Mouse (Mus musculus) hindbrain, embryonic 16.5 days (tissue): ENCODE measurements around the gene Tmem8b. TPM values are rescaled to one million over a fixed set of nuclear protein-coding genes. Genes with fewer than 3 reads are reported as not detected.

Experiments
- ATAC-seq: fragments of 200-750 bp; cut with Nextera tagmentation; 2 replicates; pipeline ENCODE4 v1.8.0; 2017; ENCODE audit warnings: moderate TSS enrichment, moderate library complexity
- H3K27ac ChIP-seq: fragments of 300-500 bp; sonication (generic); 2 replicates; pipeline ENCODE4 v1.5.1; 2014; ENCODE audit warnings: low read depth, mild to moderate bottlenecking, control low read depth, low read length, moderate library complexity
- H3K27me3 ChIP-seq: fragments of 300-500 bp; sonication (generic); replicated peaks from 2 replicates; pipeline ENCODE4 v1.6.1; 2014; ENCODE audit warnings: low read length; ENCODE audit not compliant: control insufficient read depth, insufficient read depth
- H3K36me3 ChIP-seq: fragments of 300-500 bp; sonication (generic); 2 replicates; pipeline ENCODE4 v1.6.1; 2014; ENCODE audit warnings: mild to moderate bottlenecking, low read length, moderate library complexity, mixed read lengths; ENCODE audit not compliant: control insufficient read depth, insufficient read depth
- H3K4me1 ChIP-seq: fragments of 300-500 bp; sonication (generic); 2 replicates; pipeline ENCODE4 v1.6.1; 2014; ENCODE audit warnings: low read depth, low read length; ENCODE audit not compliant: control insufficient read depth, insufficient read depth
- H3K4me2 ChIP-seq: fragments of 300-500 bp; sonication (generic); 2 replicates; pipeline ENCODE4 v1.6.1; 2014; ENCODE audit warnings: mild to moderate bottlenecking, low read length, control low read depth, moderate library complexity
- H3K4me3 ChIP-seq: fragments of 300-500 bp; sonication (generic); 2 replicates; pipeline ENCODE4 v1.5.1; 2014; ENCODE audit warnings: mild to moderate bottlenecking, low read length, control low read depth, moderate library complexity
- H3K9ac ChIP-seq: fragments of 300-500 bp; sonication (generic); 2 replicates; pipeline ENCODE4 v1.6.1; 2014; ENCODE audit warnings: low read depth, mild to moderate bottlenecking, control low read depth, low read length, moderate library complexity
- H3K9me3 ChIP-seq: fragments of 300-500 bp; sonication (generic); 2 replicates; pipeline ENCODE4 v1.6.1; 2014; ENCODE audit warnings: mild to moderate bottlenecking, low read length, moderate library complexity; ENCODE audit not compliant: control insufficient read depth
- WGBS: fragments of 180-500 bp; shearing (Covaris S2); extraction: QIAGEN DNeasy Blood & Tissue Kit; methylation state at CpG from one replicate; pipeline ENCODE4 v1.1.7; 2014; 5-methylcytosine and 5-hydroxymethylcytosine counted together
- polyA plus RNA-seq: library from polyadenylated mRNA; unstranded; fragments of >200 nt; fragmentation: Nextera tagmentation; extraction: Ambion mirVana; gene quantifications from 2 replicates; pipeline ENCODE4 v1.2.1, GENCODE M21; 2015

Tmem8b gene
- polyA plus RNA-seq, 1 experiment from 2014 or later: 12.0 TPM

DNA sequence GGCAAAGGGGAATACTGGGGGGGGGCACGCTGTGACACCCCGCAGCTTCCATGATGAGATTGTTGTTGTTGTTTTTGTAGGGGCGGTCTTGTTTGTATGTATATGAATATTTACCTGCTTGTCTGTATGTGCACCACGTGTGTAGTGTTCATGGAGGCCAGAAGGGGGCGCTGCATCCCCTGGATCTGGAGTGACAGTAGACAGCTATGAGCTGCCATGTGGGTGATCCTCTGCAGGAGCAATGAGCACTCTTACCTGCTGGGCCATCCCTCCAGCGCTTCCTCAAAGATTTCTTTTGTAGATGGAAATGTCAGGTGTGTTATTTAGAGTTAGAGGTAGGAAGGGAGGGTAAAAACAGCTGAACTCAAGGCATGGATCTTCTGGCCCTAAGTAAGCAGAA lies 34.7 kb downstream of the Tmem8b start:
- H3K4me2 ChIP-seq: no peak overlapping the region
- no peaks in the 10 kb centered on the region; the same call in 1 of the 2 replicates for H3K27me3 ChIP-seq
- H3K9me3 ChIP-seq: no peaks in the 10 kb centered on the region
- WGBS: 86% methylated on average over 6 of the region's 6 CpGs
- H3K36me3 ChIP-seq: no peaks in the 10 kb centered on the region
- no peak overlapping the region for H3K4me3 ChIP-seq
- ATAC-seq: no peak
- no peak overlapping the region for H3K9ac ChIP-seq
- H3K4me1 ChIP-seq: no peaks in the 10 kb centered on the region
- no peak overlapping the region for H3K27ac ChIP-seq

DNA sequence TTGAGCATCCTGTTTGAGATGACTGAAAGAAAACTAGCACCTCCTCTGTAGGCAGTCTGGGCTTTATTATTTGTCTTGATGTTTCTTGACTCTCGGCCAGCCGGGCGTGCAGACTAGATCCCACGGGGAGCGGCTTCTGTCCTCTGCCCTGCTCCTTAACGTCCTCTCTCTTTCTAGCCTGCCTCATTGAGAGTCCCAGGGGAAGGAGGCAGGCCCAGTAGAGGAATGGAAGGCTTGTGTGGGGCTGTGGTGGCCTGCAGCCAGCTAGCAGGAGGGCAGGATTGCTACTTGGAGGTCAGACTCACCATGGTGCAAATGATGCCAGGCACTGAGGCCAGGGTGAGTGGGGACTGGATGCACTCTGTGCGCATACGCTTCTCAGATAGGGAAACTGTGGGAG lies 35.1 kb downstream of the Tmem8b start:
- Histone ChIP-seq H3K27ac (no peak overlapping the region), H3K4me1 (no peaks in the 10 kb centered on the region), H3K4me3 (no peak overlapping the region), H3K36me3 (no peaks in the 10 kb centered on the region), H3K9ac (no peak overlapping the region), H3K9me3 (no peaks in the 10 kb centered on the region), H3K27me3 (no peaks in the 10 kb centered on the region; the same call in 1 of the 2 replicates), H3K4me2 (no peak overlapping the region)
- WGBS: 58% methylated on average over 8 of the region's 8 CpGs
- ATAC-seq: no peak

DNA sequence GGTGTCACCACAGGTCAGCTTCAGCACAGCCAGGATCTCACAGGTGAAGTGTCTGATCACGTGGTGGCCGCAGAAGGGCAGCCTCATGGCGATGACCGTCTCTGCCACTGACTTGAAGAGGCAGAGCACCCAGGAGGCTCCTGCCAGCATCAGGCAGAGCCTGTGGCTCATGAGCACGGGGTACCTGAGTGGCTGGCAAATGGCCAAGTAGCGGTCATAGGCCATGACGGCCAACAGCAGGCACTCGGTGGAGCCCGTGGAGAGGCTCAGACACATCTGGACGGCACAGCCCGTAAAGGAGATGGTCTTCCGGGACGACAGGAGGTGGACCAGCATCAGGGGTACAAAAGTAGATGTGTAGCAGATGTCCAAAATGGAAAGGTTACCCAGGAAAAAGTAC lies 37.2 kb downstream of the Tmem8b start:
- Histone ChIP-seq H3K9me3 (no peaks in the 10 kb centered on the region), H3K36me3 (no peaks in the 10 kb centered on the region)

DNA sequence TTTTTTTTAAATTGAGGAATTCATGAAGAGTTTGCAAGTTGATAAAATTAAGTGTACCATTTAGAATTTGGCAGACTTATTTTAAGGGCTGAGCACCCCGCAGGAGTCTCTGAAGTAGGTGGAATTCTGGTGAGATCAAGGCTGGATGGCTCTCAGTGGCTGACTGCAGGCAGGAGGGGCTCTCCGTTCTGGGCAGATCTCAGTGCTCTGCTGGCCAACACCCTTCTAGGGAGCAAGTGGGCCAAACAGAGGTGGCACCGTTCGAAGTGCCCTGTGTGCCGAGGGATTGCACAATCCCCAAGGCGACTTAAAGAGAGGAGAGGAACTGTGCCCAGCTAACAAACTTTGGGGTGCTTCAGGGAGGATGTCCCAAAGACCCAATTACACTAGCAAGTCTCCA lies 41.1 kb downstream of the Tmem8b start, which contains the start of gene Olfr71:
TSS of gene Olfr71 (minus strand) at position 387 of the 400 bp plus-strand sequence.
- WGBS: 82% methylated on average over 6 of the region's 6 CpGs
- Histone ChIP-seq H3K4me2 (no peak within 1 kb of the TSS), H3K4me1 (peaks cover 3% of the 10 kb centered on the region; the same call in 1 of the 2 replicates), H3K36me3 (no peaks in the 10 kb centered on the region), H3K4me3 (no peak within 1 kb of the TSS), H3K9me3 (no peaks in the 10 kb centered on the region), H3K9ac (no peak within 1 kb of the TSS), H3K27ac (no peak within 1 kb of the TSS), H3K27me3 (no peaks in the 10 kb centered on the region; the same call in 1 of the 2 replicates)
- ATAC-seq: no peak

More for the DNA sequence above, 37.2 kb downstream of the Tmem8b start:
- Histone ChIP-seq H3K4me2 (no peak overlapping the region), H3K27me3 (no peaks in the 10 kb centered on the region; the same call in 1 of the 2 replicates), H3K4me1 (no peaks in the 10 kb centered on the region), H3K27ac (no peak overlapping the region), H3K4me3 (no peak overlapping the region), H3K9ac (no peak overlapping the region)
- ATAC-seq: no peak
- 81% methylated on average over 13 of the region's 13 CpGs for WGBS

DNA sequence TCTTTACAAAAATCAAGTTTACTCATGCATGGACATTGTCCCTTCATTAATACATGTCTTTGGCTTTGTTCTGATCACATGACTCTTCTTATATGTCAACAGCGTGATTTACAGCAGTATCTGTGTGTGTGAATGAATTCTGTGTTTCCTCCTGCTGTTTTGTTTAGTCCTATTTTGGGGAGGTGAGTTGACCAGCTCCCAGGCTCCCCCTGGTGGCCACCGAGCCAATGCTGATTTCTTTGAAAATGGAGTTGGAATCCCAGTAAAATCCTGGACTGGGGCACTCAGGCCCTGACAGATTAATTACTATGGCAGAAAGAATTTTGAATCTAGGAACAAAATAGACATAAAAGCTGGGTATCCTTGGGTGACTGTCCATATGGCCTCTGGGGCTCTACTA lies 43.0 kb downstream of the Tmem8b start:
- Histone ChIP-seq H3K27me3 (no peaks in the 10 kb centered on the region), H3K4me3 (no peak overlapping the region), H3K27ac (no peak overlapping the region), H3K4me1 (peaks cover 3% of the 10 kb centered on the region; the same call in 1 of the 2 replicates), H3K36me3 (no peaks in the 10 kb centered on the region), H3K9me3 (no peaks in the 10 kb centered on the region), H3K9ac (no peak overlapping the region), H3K4me2 (no peak overlapping the region)
- no peak for ATAC-seq
- 4% methylated on average over 2 of the region's 2 CpGs for WGBS

DNA sequence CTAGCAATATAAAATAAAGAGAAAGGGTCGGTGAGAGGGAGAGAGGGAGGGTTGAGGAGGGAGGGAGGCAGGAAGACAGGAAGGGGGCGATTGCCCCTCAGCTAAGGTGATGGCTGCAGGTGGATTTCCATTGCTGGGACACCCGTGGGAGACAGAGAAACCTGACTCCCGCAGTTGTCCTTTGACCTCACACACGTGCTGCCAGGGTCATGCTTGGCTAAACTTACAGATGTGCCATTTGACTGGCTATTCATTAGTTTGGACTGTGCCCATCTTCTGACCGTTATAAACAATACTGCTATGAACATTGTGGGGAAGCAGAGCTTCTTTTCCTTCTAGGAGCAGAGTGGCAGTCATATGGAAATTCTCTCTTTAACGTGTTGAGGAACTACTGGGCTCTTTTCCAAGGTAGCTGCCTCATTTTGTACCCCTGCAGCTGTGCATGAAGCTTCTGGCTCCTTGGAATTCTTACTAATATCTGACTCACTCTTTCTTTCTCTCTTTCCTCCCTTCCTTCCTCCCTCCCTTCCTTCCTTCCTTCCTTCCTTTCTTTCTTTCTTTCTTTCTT lies 45.0 kb downstream of the Tmem8b start:
- Histone ChIP-seq H3K4me2 (no peak overlapping the region), H3K4me3 (no peak overlapping the region), H3K9me3 (no peaks in the 10 kb centered on the region), H3K27ac (no peak overlapping the region), H3K9ac (no peak overlapping the region; the same call in 1 of the 2 replicates), H3K27me3 (no peaks in the 10 kb centered on the region), H3K4me1 (peaks cover 3% of the 10 kb centered on the region; the same call in 1 of the 2 replicates), H3K36me3 (no peaks in the 10 kb centered on the region)
- no peak for ATAC-seq
- 33% methylated on average over 7 of the region's 7 CpGs for WGBS

DNA sequence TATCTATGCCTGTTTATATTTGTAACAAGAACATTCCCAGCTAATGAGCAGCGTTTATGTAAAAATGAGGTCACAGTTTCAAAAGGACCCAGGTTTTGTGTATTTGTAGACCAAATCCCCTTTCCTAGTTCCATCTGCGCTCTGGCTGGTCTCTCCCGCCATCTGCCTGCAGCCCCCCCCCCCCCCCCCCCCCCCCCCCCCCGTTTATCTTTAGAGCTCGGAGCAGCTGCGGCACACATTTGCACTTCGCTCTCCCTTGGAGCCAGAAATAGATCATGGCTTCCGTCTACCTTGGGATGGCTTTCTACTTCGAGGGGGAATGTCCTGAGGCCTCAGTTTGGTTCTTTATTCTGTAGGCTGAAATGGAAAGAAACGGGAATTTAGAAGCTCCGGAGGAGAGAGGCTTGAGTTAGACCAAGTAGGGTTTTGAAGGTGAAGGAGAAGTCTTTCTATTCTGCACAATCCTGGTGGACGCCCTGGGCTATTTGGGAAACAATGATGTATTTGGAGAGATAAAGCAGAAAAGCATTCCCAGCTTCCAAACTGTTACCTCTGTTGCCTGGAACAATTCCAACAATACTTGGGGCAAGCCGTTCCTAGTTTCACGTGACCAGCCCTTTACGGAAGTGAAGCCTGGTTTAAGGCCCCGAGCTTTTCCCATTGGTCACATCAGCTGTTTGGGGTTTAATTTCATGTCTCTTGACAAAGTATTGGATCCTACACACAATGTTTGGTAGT lies 51.9 kb downstream of the Tmem8b start:
- no peak for ATAC-seq

DNA sequence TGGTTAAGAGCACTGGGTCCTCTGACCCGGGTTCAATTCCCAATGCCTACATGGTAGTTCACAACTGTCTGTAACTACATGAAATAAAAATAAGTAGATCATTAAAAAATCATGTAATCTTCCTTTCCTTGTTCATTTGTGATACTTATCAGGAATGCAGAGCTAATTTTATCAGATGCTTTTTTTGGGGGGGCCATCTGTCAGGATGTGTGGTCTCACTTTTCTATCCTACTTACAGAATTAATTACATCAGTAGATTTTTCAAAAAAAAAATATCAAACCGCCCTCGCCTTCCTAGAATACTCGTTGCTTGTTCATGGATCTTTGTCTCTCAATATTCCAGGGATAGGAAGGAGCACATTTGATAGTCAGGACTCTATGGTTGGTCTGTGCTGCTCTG lies 53.4 kb downstream of the Tmem8b start:
- H3K27me3 ChIP-seq: no peaks in the 10 kb centered on the region
- H3K27ac ChIP-seq: no peak overlapping the region
- ATAC-seq: no peak
- H3K9me3 ChIP-seq: no peaks in the 10 kb centered on the region
- no peak overlapping the region for H3K4me3 ChIP-seq
- H3K36me3 ChIP-seq: no peaks in the 10 kb centered on the region
- WGBS: 84% methylated on average over 4 of the region's 4 CpGs
- H3K9ac ChIP-seq: no peak overlapping the region
- H3K4me1 ChIP-seq: no peaks in the 10 kb centered on the region
- H3K4me2 ChIP-seq: no peak overlapping the region

More for the DNA sequence above, 51.9 kb downstream of the Tmem8b start:
- Histone ChIP-seq H3K36me3 (no peaks in the 10 kb centered on the region), H3K4me1 (no peaks in the 10 kb centered on the region), H3K27ac (no peak overlapping the region), H3K4me2 (no peak overlapping the region), H3K4me3 (no peak overlapping the region), H3K27me3 (no peaks in the 10 kb centered on the region), H3K9me3 (no peaks in the 10 kb centered on the region), H3K9ac (no peak overlapping the region)
- 57% methylated on average over 12 of the region's 16 CpGs for WGBS

DNA sequence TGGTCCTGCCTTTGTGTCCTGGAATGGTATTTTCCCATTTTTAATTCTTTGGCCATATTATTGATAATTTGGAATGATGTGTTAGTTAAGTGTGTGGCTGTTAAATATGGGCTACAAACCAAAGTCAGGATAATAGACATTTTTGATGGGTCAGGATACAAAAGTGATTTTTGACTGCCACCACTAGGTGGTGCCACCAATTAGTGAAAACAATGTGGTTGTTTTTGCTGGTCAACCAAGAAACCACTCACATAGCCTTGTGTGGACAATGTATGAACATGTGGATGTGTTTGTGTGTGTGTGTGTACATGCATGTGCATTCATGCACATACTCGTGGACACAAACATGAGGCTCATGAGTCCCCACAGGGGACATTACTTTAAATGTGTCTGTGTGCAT lies 56.0 kb downstream of the Tmem8b start:
- H3K9me3 ChIP-seq: no peaks in the 10 kb centered on the region
- H3K4me3 ChIP-seq: no peak overlapping the region
- H3K4me1 ChIP-seq: no peaks in the 10 kb centered on the region
- 56% methylated on average over 1 of the region's 1 CpGs for WGBS
- no peak overlapping the region for H3K4me2 ChIP-seq
- no peaks in the 10 kb centered on the region for H3K27me3 ChIP-seq
- no peak for ATAC-seq
- no peaks in the 10 kb centered on the region for H3K36me3 ChIP-seq
- H3K9ac ChIP-seq: no peak overlapping the region
- H3K27ac ChIP-seq: no peak overlapping the region
